Mouse (Mus musculus): ENCODE results near the gene Gmpr.

Gmpr gene

DNA sequence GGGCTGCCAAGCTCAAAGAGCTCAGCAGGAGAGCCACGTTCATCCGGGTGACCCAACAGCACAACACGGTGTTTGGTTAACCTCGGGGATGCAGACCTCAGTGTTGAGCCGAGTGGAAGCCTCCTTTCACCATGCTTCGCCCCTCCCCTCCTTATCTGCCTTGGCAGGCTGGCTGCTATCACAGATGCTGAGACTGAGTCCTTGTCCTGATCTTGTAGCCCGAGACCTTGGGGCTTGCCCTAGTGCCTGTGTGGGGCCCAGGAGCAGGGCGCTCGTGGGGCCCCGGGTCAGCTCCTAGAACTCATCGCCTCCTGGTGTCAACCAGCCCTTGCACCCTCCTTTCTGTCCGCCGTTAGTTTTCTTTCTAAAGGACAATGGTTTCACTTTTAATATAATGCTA, 38.7 kb downstream of the Gmpr start:
- no peak for DNase-seq

DNA sequence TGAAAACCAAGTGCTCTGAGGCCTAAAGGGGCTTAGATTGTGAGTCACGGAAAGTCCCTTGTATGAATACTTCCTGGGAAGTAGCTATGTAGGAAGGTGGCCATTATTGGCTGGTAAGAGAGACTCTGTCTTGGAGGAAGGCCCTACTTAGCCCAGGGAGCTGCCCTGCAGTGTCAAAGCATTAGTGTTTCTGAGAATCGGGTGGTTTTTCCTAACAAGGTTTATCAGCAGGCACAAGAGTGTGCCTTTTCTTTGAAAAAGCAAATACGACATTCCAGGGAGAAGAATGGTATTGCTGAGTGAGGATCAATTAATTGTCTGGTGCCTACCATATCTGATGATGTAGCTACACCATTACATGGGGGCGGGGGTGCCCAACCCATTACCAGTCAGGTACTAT, 39.7 kb downstream of the Gmpr start:
- DNase-seq, result no peak

DNA sequence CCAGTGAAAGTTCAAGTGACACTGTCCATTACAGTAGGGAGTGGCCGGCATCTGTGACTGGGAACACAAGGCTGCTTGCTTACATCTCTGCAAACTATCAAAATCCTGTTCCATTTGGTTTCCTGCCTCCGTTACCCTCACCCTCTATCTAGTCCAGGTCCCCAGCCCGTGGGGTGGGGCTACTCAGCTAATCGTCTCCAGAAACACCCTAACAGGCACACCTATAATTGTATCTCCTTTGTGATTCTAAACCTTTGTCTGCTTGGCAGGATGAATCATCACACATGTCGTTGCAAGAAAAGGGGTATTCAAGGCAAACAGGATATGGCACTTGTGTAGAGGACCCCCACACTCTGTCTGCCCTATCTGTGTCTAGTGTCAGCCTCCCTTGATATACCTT, 40.3 kb downstream of the Gmpr start:
- DNase-seq, result no peak

DNA sequence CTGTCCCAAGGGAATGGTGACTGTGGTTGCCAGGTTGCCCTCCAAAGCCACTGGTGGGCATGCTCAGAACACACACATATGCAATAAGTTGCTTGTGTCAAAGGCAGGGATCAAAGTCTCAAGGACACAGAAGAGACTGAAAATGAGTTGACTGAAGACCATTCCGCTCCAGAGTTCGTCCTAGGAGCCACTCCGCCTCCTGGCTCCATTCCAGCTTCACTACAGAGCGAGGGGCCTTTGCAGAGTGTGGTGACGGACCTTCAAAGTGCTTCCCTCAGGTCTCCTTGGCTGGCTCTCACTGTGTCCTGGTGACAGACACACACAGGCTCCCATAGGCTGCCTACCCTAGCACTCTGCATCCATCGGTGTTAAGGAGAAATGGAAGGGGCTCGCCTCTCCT, 46.4 kb downstream of the Gmpr start:
- no peak for DNase-seq

DNA sequence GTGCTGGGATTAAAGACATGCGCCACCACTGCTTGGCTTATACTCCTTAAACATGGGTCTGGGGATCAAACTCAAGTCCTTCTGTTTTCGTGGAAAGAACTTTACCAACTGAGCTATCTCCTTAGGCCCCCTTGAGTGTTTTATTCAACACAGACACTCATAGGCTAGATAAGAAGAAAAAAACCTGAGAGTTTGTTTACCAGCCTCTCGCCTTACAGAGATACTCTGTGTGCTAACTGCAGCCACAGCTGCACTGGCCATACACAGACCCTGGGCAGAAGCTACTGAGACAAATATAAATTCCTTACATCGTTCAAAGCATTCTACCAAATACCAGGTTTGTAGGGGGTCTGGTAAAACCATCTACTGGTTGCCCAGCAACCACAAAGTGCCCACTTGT, 51.1 kb downstream of the Gmpr start:
- no peak for DNase-seq

DNA sequence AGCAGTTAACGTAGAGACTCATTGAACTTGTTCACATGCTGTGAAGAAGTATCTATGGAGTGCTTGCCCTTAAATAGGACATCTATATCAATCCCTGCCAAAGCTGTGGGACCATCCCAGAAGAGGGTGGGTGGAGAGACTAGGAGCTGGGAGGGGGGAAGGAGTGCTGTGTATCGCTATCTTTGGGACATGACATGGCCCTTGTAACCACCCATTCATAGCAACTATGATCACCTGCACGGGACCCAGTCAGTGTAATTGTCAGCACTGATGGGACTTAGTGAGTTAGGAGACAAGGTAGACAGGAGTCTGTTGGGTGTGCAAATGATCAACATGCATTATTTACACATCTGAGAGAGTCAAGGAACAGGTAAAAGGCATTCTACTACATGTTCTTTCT, 52.0 kb downstream of the Gmpr start:
- DNase-seq, result no peak

DNA sequence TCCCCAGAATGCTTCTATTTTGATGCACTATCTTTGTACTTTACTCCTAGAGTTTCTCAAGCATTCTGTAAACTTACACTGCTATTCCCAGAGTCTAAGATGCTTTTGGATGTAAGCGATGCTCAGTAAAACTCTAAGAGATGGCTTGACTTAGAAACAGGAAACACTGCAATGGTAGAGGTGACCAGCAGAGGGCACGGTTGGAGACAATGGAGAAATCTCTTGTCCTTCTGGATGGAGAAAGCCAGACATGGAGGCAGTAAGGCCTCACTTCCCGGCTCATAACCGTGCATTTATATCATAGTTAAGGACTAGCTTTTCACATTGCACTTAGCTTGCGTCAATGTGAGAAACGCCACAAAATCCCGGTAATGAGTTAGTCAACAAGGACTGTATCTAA, 53.3 kb downstream of the Gmpr start:
- DNase-seq, result no peak

DNA sequence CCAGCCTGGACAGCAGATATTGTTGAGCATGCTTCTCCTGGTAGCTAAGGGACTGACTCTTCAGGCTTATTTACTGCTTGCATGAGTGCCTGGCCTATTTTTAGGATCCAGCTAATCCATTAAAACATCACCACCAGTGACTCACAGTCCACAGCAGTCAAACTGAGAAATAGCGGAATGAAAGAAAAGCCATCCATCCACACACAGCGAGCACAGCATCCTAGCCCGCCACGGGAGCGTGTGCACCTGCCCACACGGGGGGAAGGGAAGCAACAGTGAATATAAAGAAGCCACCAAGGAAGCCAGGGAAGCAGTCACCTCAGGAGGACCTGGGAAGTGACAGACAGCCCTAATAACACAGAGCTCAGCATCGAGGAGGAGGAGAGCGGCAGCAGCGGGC, 54.8 kb downstream of the Gmpr start:
- DNase-seq, result no peak

DNA sequence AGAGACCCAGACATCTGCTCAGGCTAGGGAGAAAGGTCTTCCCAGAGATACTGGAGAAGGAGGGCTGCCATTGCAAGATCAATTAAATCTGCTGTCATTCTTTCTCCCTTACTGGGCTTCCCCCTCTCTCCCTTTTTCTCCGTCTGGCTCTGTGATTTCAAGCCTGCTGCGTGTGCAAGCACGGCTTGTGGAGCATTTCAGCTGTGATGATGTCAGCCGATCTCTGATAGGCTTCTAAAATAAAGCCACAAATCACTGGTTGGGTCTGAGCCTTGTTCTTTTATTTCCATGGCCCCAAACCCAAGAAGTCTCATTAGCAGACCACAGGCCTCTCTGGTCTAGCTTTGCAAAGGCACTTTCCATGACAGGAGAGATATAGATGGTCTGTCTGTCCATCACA, 57.7 kb downstream of the Gmpr start:
- no peak for DNase-seq

DNA sequence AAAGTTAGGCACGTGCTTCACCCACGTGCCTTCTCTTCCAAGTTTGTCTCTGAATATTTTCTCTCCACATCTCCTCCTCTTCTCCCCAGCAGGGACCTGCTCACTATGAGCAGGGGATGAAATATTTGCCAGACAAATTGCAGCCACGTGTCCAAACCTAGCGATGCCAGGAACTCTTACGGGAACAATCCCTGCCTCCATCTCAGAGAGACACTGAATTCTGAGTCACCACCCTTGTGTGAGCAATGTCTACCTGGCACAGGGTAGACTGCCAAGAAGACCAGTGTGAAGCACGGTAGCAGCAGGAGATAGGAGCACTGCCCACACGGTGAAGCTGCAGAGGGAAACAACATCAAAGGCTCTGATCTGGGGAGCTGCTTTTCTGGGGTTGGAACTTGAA, 62.7 kb downstream of the Gmpr start:
- DNase-seq, result no peak

DNA sequence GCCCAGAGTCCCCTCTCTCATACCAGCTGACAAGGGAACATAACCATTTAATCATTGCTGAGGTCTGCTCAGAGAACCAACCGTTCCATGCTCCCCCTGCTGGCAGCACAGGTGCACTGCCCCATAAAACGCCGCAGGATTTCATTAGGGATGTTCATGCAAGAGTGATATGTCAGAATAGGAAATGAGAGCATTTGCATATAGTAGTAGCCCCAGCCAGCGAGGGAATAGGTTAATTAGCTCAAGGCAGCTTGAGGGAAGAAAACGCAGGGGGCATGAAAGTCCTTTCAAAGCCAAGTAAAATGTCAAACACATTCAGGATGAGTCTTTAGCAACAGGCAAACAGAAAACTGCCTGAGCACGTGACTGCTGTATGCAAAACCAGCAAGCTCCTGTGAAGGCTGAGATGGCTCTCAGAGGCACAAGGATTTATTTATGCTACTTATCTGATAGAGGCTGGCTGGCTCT, 64.6 kb downstream of the Gmpr start:
- DNase-seq, result peak; percentile 84

DNA sequence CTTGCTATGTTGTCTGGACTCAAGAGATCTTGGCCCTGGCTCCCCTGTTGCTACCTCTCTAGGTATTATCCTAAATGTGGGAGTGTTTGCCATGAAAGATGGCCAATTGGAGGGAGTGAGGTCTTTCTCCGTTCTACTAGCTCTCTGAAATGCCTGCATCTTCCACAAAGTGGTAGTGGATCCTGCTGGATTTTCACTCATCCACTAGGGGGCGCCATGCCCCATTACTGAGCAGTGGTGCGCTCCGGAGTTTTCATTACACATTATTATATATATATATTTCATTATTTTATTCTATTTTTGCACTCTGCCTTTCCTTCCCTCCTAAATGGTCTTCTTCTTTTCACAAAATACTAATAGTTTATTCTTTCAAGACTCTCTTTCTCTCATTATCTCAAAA, 65.5 kb downstream of the Gmpr start:
- peak; percentile 72 for DNase-seq

DNA sequence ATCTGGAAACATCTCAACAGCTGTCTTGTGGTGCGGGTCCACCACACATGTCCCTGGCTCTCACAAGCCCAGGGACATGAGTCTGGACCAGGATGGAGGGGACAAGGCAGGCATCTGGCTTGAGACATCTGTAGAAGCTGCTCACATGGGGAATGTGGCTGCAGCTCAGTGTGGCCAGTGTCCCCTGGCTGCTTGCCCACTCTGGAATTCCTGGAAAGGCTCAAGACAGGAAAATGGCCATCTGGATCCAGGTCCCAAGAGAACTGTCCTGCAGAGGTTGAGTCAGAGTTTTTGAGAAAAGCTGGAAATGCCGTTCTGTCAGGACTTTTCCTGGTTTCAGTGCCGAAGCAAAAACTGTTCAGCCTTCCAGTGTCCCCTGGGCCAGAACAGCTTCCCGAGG, 68.9 kb downstream of the Gmpr start:
- peak; percentile 72 for DNase-seq

DNA sequence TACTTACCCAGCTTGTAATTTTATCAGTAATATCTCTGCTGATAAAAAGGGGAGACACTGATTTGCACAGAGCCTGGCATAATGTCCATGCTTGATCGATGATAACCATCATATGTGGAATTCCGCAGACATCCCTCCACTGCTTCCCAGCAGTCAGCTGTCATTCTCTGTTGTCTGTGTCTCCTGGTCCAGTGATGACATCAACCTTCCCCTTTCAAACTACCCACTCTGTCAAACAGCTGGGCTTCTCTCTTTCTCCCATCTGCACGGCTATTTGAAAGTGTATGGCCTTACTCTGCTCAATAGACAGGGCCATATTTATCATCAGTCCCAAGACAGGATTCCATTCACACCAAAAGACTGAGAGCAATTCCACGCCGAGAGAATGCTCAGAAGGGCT, 70.1 kb downstream of the Gmpr start:
- no peak for DNase-seq

DNA sequence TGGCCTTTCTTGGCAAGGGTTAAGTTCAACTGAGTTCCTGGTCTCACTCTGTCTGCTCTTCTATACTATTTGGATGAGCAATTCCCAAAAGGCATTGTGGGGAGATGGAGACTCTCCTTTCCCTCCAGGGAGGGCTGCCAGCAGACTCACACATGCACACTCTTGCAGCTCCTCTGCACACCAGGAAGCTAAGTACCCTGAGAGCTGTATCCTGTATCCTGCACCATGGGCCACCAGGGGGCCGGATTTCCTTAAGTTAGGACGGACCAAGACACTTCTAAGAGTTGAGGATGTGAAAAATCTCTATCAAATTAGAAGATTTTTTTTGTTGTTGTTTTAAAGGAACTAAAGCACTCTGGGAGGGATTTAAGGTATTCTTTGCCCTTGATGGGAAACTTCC, 70.5 kb downstream of the Gmpr start:
- DNase-seq, result peak; percentile 38

DNA sequence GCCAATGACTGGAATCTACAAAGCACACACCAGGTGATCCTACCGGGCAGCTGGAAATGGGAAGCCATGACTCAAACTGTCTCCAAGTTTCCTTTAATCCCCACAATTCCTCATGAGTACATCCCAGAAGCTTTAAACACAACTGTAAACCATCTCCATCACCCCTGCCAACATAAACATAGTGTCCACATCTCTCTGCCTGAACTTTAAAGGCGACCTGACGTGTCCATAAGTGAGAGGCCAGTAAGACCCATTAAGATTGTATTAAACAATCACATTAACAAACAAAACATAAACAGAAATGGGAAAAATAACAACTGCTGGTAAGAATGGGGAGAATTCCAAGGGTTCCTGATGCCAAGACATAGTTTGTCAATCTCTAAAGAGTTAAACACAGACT, 72.5 kb downstream of the Gmpr start:
- no peak for DNase-seq

DNA sequence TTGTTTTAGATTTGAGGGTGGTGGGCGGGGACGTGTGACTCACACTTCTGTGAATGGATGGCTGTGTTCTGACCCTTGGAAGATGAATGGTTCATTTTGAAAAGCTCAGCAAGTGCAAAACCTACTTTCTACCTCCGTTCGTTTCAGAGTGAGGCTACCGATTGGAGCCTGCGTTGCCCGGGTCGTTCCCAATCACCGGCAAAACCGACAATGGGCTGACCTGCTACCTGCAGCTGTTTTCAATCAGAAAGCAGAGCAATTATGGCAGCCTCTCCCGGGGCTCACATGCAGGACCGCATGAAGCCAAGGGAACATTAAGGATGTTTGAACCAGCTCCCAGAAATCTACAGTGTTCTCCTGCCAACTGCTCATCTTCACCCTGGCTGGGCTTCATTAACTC, 75.0 kb downstream of the Gmpr start:
- DNase-seq, result no peak

DNA sequence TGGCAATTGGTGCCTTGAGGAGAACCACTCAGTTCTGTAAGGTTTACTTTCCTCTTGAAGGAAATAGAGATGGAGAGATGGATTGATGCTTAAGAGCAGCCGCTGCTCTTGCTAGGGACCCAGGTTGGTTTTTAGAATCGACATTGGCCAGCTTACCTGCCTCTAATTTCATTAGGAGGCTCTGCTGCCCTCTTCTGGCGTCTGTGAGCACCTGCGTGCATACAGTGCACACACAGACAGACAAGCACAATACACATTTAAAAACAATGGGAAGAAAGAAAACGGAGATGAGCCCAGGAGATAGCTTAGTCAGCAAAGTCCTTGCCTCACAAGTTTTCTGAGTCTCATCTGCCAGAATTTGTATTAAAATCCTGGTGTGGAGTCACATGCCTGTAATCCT, 75.8 kb downstream of the Gmpr start:
- DNase-seq, result no peak

DNA sequence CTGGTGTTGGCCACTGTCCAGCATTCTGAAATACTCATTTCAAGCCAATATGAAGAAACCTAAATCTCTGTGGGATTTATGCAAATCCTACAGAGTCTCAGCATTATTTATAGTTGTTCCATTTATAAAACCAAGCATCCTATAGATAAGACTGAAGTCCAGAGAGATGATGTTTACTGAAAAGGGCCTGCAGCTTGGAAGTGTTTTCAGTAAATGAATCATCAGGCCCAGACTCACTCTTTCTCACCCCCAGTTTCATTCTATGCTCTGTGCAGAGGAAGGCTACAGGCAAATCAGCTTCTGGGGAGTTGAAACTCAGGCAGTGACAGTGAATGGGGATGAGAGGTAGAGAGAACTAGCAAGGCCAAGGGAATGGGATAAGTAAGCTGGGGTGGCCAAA, 83.7 kb downstream of the Gmpr start:
- no peak for DNase-seq

DNA sequence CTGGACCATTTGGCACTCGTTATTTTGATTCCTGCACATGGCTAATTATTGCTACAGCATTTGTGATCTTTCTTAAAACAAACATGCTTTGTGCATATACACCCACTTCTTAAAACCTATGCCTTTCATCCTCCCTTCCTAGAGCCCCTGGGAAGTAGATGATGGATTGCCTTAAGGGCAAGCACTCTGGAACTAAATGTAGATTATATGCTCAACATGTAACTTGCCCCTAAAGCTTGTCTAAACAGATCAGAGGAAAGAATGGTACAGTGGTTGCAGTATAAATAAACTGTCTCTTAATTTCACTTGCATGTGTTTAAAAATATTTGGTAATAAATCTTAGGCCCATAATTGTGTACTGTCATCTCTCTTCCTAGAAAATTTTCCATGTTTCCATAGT, 86.7 kb downstream of the Gmpr start:
- DNase-seq, result no peak

DNA sequence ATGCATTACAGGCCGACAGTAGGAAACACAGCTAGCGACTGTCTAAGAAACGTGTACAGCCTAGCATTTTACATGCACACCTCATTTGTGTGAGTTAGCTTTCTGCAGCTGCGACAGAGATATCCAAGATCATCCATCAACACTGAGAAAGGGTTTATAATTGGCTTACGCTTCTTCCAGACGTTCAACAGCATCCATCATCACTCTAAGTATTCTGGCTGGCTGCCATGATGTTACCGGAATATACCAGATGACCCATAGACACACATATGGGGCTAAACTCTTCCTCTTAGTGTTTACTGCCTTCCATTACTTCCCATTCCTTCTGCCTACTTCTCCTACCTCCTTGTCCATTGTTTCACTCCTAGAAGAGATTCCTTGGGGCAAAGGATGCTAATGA, 88.2 kb downstream of the Gmpr start:
- no peak for DNase-seq

DNA sequence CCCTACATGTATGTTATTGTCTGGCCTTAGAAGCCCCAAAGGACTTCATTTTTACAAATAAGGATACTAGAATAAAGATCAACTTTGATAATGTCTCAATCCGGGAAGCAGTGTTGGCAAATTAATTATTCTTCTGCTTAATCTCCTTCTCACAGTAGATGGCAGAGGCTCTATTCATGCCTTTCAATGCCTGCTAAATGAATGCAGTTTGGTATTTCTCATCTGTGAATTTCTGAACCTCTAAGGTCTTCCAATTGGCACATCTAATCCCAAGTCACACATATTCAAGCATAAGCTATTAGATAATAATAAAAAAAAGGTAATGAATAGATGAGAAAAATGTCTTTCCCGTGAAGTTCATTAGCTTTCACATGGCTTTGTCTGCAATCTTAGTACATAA, 92.6 kb downstream of the Gmpr start:
- no peak for DNase-seq

DNA sequence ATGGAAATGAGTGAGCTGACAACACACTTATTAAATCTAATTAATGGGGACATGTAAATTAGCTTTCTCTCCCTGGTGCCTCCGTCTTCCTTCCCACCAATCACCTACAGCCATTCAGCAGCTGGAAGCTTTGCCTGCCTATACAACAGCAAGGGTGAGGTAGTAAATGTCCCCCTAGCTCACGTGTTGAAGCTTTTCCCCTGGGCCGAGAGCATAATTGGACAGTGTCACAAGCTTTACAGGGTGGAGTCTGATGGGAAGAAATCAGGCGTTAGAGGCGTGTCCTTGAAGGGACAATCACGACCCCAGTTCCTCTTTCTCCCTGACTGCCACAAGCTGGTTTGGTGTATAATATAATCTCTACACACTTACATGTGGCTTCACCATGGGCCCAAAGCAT, 93.2 kb downstream of the Gmpr start:
- DNase-seq, result no peak
